Mouse (Mus musculus): Measurements from ENCODE around the gene Gm20388. TPM values are rescaled to one million over a fixed set of nuclear protein-coding genes. Genes with fewer than 3 reads are reported as not detected.
"Not testable (repeated sequence)": the region's sequence is repeated elsewhere in the genome, so short reads cannot be mapped to it uniquely, and the experiment has no call there.

The Gm20388 gene
- polyA plus RNA-seq, 1 experiment from 2014 or later = not detected

GRCm38 (mm10) chr8:123444131-123444530 lies 3533.5 kb downstream of the Gm20388 start:
- DNase-seq (ENCODE audit: low spot score) (no peak), ATAC-seq (ENCODE audit: insufficient number of reproducible peaks, low FRiP score, low TSS enrichment, low read depth) (no peak)
- Histone ChIP-seq H3K36me3 (ENCODE audit: control insufficient read depth, insufficient read depth, low read length) (no peaks in the 10 kb centered on the region), H3K27ac (replicated peaks; ENCODE audit: low read depth, low read length) (no peak overlapping the region), H3K4me2 (ENCODE audit: low read depth, severe bottlenecking) (no peak overlapping the region; the same call in 1 of the 2 replicates), H3K4me1 (ENCODE audit: control insufficient read depth, insufficient read depth, low read length) (0 out of 2 replicates have a peak, but pooled peaks cover 2% of the 10 kb centered on the region), H3K9ac (ENCODE audit: low read length) (no peak overlapping the region), H3K4me3 (ENCODE audit: low read depth, low read length) (no peak overlapping the region), H3K9me3 (ENCODE audit: control insufficient read depth, low read length) (no peaks in the 10 kb centered on the region), H3K27me3 (ENCODE audit: control insufficient read depth, insufficient read depth, low read length) (no peaks in the 10 kb centered on the region)
- WGBS = 83% methylated on average over 6 of the region's 6 CpGs

- no peak for ATAC-seq (ENCODE audit: insufficient number of reproducible peaks, low FRiP score, low TSS enrichment, low read depth)
- H3K9ac ChIP-seq (ENCODE audit: low read length) = no peak overlapping the region
These were observed 3535.3 kb downstream of the Gm20388 start for GRCm38 (mm10) chr8:123445981-123446380.

GRCm38 (mm10) chr8:123446799-123447198 lies 3536.2 kb downstream of the Gm20388 start:
- Histone ChIP-seq H3K36me3 (ENCODE audit: control insufficient read depth, insufficient read depth, low read length) (no peaks in the 10 kb centered on the region), H3K4me3 (ENCODE audit: low read depth, low read length) (no peak overlapping the region), H3K4me2 (ENCODE audit: low read depth, severe bottlenecking) (no peak overlapping the region), H3K27ac (replicated peaks; ENCODE audit: low read depth, low read length) (no peak overlapping the region), H3K9ac (ENCODE audit: low read length) (no peak overlapping the region), H3K9me3 (ENCODE audit: control insufficient read depth, low read length) (no peaks in the 10 kb centered on the region), H3K4me1 (ENCODE audit: control insufficient read depth, insufficient read depth, low read length) (0 out of 2 replicates have a peak, but pooled peaks cover 2% of the 10 kb centered on the region), H3K27me3 (ENCODE audit: control insufficient read depth, insufficient read depth, low read length) (no peaks in the 10 kb centered on the region)
- WGBS = 86% methylated on average over 6 of the region's 6 CpGs
- DNase-seq (ENCODE audit: low spot score) (no peak), ATAC-seq (ENCODE audit: insufficient number of reproducible peaks, low FRiP score, low TSS enrichment, low read depth) (no peak)

More at GRCm38 (mm10) chr8:123445981-123446380, 3535.3 kb downstream of the Gm20388 start:
- H3K4me2 ChIP-seq (ENCODE audit: low read depth, severe bottlenecking) = no peak overlapping the region
- no peaks in the 10 kb centered on the region for H3K36me3 ChIP-seq (ENCODE audit: control insufficient read depth, insufficient read depth, low read length)
- no peak for DNase-seq (ENCODE audit: low spot score)
- H3K9me3 ChIP-seq (ENCODE audit: control insufficient read depth, low read length) = no peaks in the 10 kb centered on the region
- no peak overlapping the region for H3K27ac ChIP-seq (replicated peaks; ENCODE audit: low read depth, low read length)
- WGBS = 84% methylated on average over 10 of the region's 10 CpGs
- 0 out of 2 replicates have a peak, but pooled peaks cover 2% of the 10 kb centered on the region for H3K4me1 ChIP-seq (ENCODE audit: control insufficient read depth, insufficient read depth, low read length)
- no peak overlapping the region for H3K4me3 ChIP-seq (ENCODE audit: low read depth, low read length)
- no peaks in the 10 kb centered on the region for H3K27me3 ChIP-seq (ENCODE audit: control insufficient read depth, insufficient read depth, low read length)

GRCm38 (mm10) chr8:123450783-123451182 lies 3540.1 kb downstream of the Gm20388 start:
- no peaks in the 10 kb centered on the region for H3K4me1 ChIP-seq (ENCODE audit: control insufficient read depth, insufficient read depth, low read length)
- no peaks in the 10 kb centered on the region for H3K27me3 ChIP-seq (ENCODE audit: control insufficient read depth, insufficient read depth, low read length)
- H3K4me3 ChIP-seq (ENCODE audit: low read depth, low read length) = no peak overlapping the region
- H3K4me2 ChIP-seq (ENCODE audit: low read depth, severe bottlenecking) = no peak overlapping the region
- no peak overlapping the region for H3K27ac ChIP-seq (replicated peaks; ENCODE audit: low read depth, low read length)
- no peak for DNase-seq (ENCODE audit: low spot score)
- H3K9ac ChIP-seq (ENCODE audit: low read length) = no peak overlapping the region
- WGBS = 92% methylated on average over 5 of the region's 5 CpGs
- no peaks in the 10 kb centered on the region for H3K9me3 ChIP-seq (ENCODE audit: control insufficient read depth, low read length)
- no peak for ATAC-seq (ENCODE audit: insufficient number of reproducible peaks, low FRiP score, low TSS enrichment, low read depth)
- H3K36me3 ChIP-seq (ENCODE audit: control insufficient read depth, insufficient read depth, low read length) = peaks cover 8% of the 10 kb centered on the region

- H3K4me2 ChIP-seq (ENCODE audit: low read depth, severe bottlenecking); H3K27ac ChIP-seq (replicated peaks; ENCODE audit: low read depth, low read length); H3K36me3 ChIP-seq (ENCODE audit: control insufficient read depth, insufficient read depth, low read length); DNase-seq (ENCODE audit: low spot score); H3K4me3 ChIP-seq (ENCODE audit: low read depth, low read length); H3K9me3 ChIP-seq (ENCODE audit: control insufficient read depth, low read length); H3K4me1 ChIP-seq (ENCODE audit: control insufficient read depth, insufficient read depth, low read length); H3K27me3 ChIP-seq (ENCODE audit: control insufficient read depth, insufficient read depth, low read length); H3K9ac ChIP-seq (ENCODE audit: low read length); ATAC-seq (ENCODE audit: insufficient number of reproducible peaks, low FRiP score, low TSS enrichment, low read depth): not testable (repeated sequence)
- 94% methylated on average over 12 of the region's 12 CpGs for whole genome bisulfite sequencing
These were observed 3541.1 kb downstream of the Gm20388 start for GRCm38 (mm10) chr8:123451747-123452146.

GRCm38 (mm10) chr8:123452149-123452548 lies 3541.5 kb downstream of the Gm20388 start:
- H3K27me3 ChIP-seq (ENCODE audit: control insufficient read depth, insufficient read depth, low read length) = no peaks in the 10 kb centered on the region
- peaks cover 8% of the 10 kb centered on the region for H3K36me3 ChIP-seq (ENCODE audit: control insufficient read depth, insufficient read depth, low read length)
- H3K4me1 ChIP-seq (ENCODE audit: control insufficient read depth, insufficient read depth, low read length) = no peaks in the 10 kb centered on the region
- H3K27ac ChIP-seq (replicated peaks; ENCODE audit: low read depth, low read length) = no peak overlapping the region
- WGBS = 85% methylated on average over 4 of the region's 4 CpGs
- ATAC-seq (ENCODE audit: insufficient number of reproducible peaks, low FRiP score, low TSS enrichment, low read depth) = no peak
- no peak for DNase-seq (ENCODE audit: low spot score)
- H3K9me3 ChIP-seq (ENCODE audit: control insufficient read depth, low read length) = no peaks in the 10 kb centered on the region
- no peak overlapping the region for H3K4me2 ChIP-seq (ENCODE audit: low read depth, severe bottlenecking)
- H3K9ac ChIP-seq (ENCODE audit: low read length) = no peak overlapping the region
- no peak overlapping the region for H3K4me3 ChIP-seq (ENCODE audit: low read depth, low read length)

- Histone ChIP-seq H3K27me3 (ENCODE audit: control insufficient read depth, insufficient read depth, low read length) (no peaks in the 10 kb centered on the region), H3K27ac (replicated peaks; ENCODE audit: low read depth, low read length) (no peak overlapping the region), H3K4me3 (ENCODE audit: low read depth, low read length) (no peak overlapping the region), H3K9ac (ENCODE audit: low read length) (no peak overlapping the region), H3K36me3 (ENCODE audit: control insufficient read depth, insufficient read depth, low read length) (peaks cover 15% of the 10 kb centered on the region), H3K4me1 (ENCODE audit: control insufficient read depth, insufficient read depth, low read length) (no peaks in the 10 kb centered on the region), H3K9me3 (ENCODE audit: control insufficient read depth, low read length) (no peaks in the 10 kb centered on the region), H3K4me2 (ENCODE audit: low read depth, severe bottlenecking) (no peak overlapping the region)
- no peak for ATAC-seq (ENCODE audit: insufficient number of reproducible peaks, low FRiP score, low TSS enrichment, low read depth)
- WGBS = 74% methylated on average over 7 of the region's 7 CpGs
- DNase-seq (ENCODE audit: low spot score) = no peak
These were observed 3542.7 kb downstream of the Gm20388 start for GRCm38 (mm10) chr8:123453291-123453690.

GRCm38 (mm10) chr8:123453951-123454350 lies 3543.3 kb downstream of the Gm20388 start:
- Histone ChIP-seq H3K9ac (ENCODE audit: low read length) (no peak overlapping the region), H3K27ac (replicated peaks; ENCODE audit: low read depth, low read length) (no peak overlapping the region), H3K27me3 (ENCODE audit: control insufficient read depth, insufficient read depth, low read length) (no peaks in the 10 kb centered on the region), H3K4me3 (ENCODE audit: low read depth, low read length) (no peak overlapping the region), H3K9me3 (ENCODE audit: control insufficient read depth, low read length) (no peaks in the 10 kb centered on the region), H3K4me2 (ENCODE audit: low read depth, severe bottlenecking) (no peak overlapping the region), H3K4me1 (ENCODE audit: control insufficient read depth, insufficient read depth, low read length) (no peaks in the 10 kb centered on the region), H3K36me3 (ENCODE audit: control insufficient read depth, insufficient read depth, low read length) (peaks cover 17% of the 10 kb centered on the region)
- DNase-seq (ENCODE audit: low spot score) (no peak), ATAC-seq (ENCODE audit: insufficient number of reproducible peaks, low FRiP score, low TSS enrichment, low read depth) (no peak)
- WGBS = 73% methylated on average over 5 of the region's 5 CpGs

- H3K27me3 ChIP-seq (ENCODE audit: control insufficient read depth, insufficient read depth, low read length) = no peaks in the 10 kb centered on the region
- H3K4me3 ChIP-seq (ENCODE audit: low read depth, low read length) = no peak overlapping the region
- no peaks in the 10 kb centered on the region for H3K4me1 ChIP-seq (ENCODE audit: control insufficient read depth, insufficient read depth, low read length)
- no peak overlapping the region for H3K4me2 ChIP-seq (ENCODE audit: low read depth, severe bottlenecking)
- DNase-seq (ENCODE audit: low spot score) (no peak), ATAC-seq (ENCODE audit: insufficient number of reproducible peaks, low FRiP score, low TSS enrichment, low read depth) (no peak)
- no peak overlapping the region for H3K9ac ChIP-seq (ENCODE audit: low read length)
- H3K9me3 ChIP-seq (ENCODE audit: control insufficient read depth, low read length) = no peaks in the 10 kb centered on the region
- 93% methylated on average over 6 of the region's 6 CpGs for WGBS
- peaks cover 17% of the 10 kb centered on the region for H3K36me3 ChIP-seq (ENCODE audit: control insufficient read depth, insufficient read depth, low read length)
- no peak overlapping the region for H3K27ac ChIP-seq (replicated peaks; ENCODE audit: low read depth, low read length)
These were observed 3543.9 kb downstream of the Gm20388 start for GRCm38 (mm10) chr8:123454559-123454958.
